Mouse (Mus musculus): Measurements from ENCODE around the gene Vti1a. TPM values are rescaled to one million over a fixed set of nuclear protein-coding genes. Genes with fewer than 3 reads are reported as not detected.

Vti1a gene
- polyA plus RNA-seq, 1 experiment from 2014 or later, result 31.8 TPM

- WGBS, result 83% methylated on average over 2 of the region's 2 CpGs
- no peak overlapping the region for H3K4me2 ChIP-seq (replicated peaks)
- H3K9me3 ChIP-seq, result no peaks in the 10 kb centered on the region
- no peaks in the 10 kb centered on the region for H3K4me1 ChIP-seq
- no peak overlapping the region for H3K9ac ChIP-seq
- peaks cover 23% of the 10 kb centered on the region for H3K36me3 ChIP-seq
- H3K27ac ChIP-seq, result no peak overlapping the region
- H3K27me3 ChIP-seq, result no peaks in the 10 kb centered on the region
- ATAC-seq (ENCODE audit: insufficient number of reproducible peaks, insufficient read depth, low FRiP score, low TSS enrichment), result no peak
- H3K4me3 ChIP-seq, result no peak overlapping the region
Measured at GRCm38 (mm10) chr19:55292210-55292850, 23.8 kb upstream of the Vti1a start.

- peaks cover 31% of the 10 kb centered on the region for H3K36me3 ChIP-seq
- WGBS, result 28% methylated on average over 4 of the region's 4 CpGs
Measured at GRCm38 (mm10) chr19:55293175-55293574, 22.9 kb upstream of the Vti1a start.

GRCm38 (mm10) chr19:55295075-55295474 is 21.0 kb upstream of the Vti1a start:
- Histone ChIP-seq H3K27ac (no peak overlapping the region), H3K4me2 (replicated peaks) (no peak overlapping the region), H3K4me3 (no peak overlapping the region), H3K27me3 (no peaks in the 10 kb centered on the region), H3K9ac (no peak overlapping the region), H3K36me3 (peaks cover 34% of the 10 kb centered on the region), H3K4me1 (no peaks in the 10 kb centered on the region), H3K9me3 (no peaks in the 10 kb centered on the region)
- ATAC-seq (ENCODE audit: insufficient number of reproducible peaks, insufficient read depth, low FRiP score, low TSS enrichment), result no peak
- WGBS, result 93% methylated on average over 9 of the region's 9 CpGs

More at GRCm38 (mm10) chr19:55293175-55293574, 22.9 kb upstream of the Vti1a start:
- Histone ChIP-seq H3K9me3 (no peaks in the 10 kb centered on the region), H3K27me3 (no peaks in the 10 kb centered on the region), H3K27ac (no peak overlapping the region), H3K9ac (no peak overlapping the region), H3K4me2 (replicated peaks) (no peak overlapping the region), H3K4me3 (no peak overlapping the region), H3K4me1 (no peaks in the 10 kb centered on the region)
- no peak for ATAC-seq (ENCODE audit: insufficient number of reproducible peaks, insufficient read depth, low FRiP score, low TSS enrichment)

GRCm38 (mm10) chr19:55295556-55295955 is 20.5 kb upstream of the Vti1a start:
- Histone ChIP-seq H3K27ac (no peak overlapping the region), H3K4me2 (replicated peaks) (no peak overlapping the region), H3K4me3 (no peak overlapping the region), H3K4me1 (no peaks in the 10 kb centered on the region), H3K27me3 (no peaks in the 10 kb centered on the region), H3K36me3 (peaks cover 34% of the 10 kb centered on the region), H3K9ac (no peak overlapping the region), H3K9me3 (no peaks in the 10 kb centered on the region)
- ATAC-seq (ENCODE audit: insufficient number of reproducible peaks, insufficient read depth, low FRiP score, low TSS enrichment), result no peak
- WGBS, result 88% methylated on average over 3 of the region's 3 CpGs

- no peaks in the 10 kb centered on the region for H3K9me3 ChIP-seq
- ATAC-seq (ENCODE audit: insufficient number of reproducible peaks, insufficient read depth, low FRiP score, low TSS enrichment), result no peak
- 92% methylated on average over 2 of the region's 2 CpGs for WGBS
- H3K27me3 ChIP-seq, result no peaks in the 10 kb centered on the region
- H3K4me1 ChIP-seq, result no peaks in the 10 kb centered on the region
- H3K9ac ChIP-seq, result no peak overlapping the region
- H3K36me3 ChIP-seq, result peaks cover 40% of the 10 kb centered on the region
- H3K4me3 ChIP-seq, result no peak overlapping the region
- no peak overlapping the region for H3K4me2 ChIP-seq (replicated peaks)
- H3K27ac ChIP-seq, result no peak overlapping the region
Measured at GRCm38 (mm10) chr19:55296301-55296700, 19.8 kb upstream of the Vti1a start.

- ATAC-seq (ENCODE audit: insufficient number of reproducible peaks, insufficient read depth, low FRiP score, low TSS enrichment), result no peak
Measured at GRCm38 (mm10) chr19:55297489-55297888, 18.6 kb upstream of the Vti1a start.

GRCm38 (mm10) chr19:55297961-55298360 is 18.1 kb upstream of the Vti1a start:
- Histone ChIP-seq H3K4me1 (no peaks in the 10 kb centered on the region), H3K27ac (no peak overlapping the region), H3K9me3 (no peaks in the 10 kb centered on the region), H3K9ac (no peak overlapping the region), H3K27me3 (no peaks in the 10 kb centered on the region), H3K36me3 (peaks cover 54% of the 10 kb centered on the region), H3K4me3 (no peak overlapping the region), H3K4me2 (replicated peaks) (no peak overlapping the region)
- no peak for ATAC-seq (ENCODE audit: insufficient number of reproducible peaks, insufficient read depth, low FRiP score, low TSS enrichment)
- WGBS, result 87% methylated on average over 5 of the region's 5 CpGs

More at GRCm38 (mm10) chr19:55297489-55297888, 18.6 kb upstream of the Vti1a start:
- Histone ChIP-seq H3K27me3 (no peaks in the 10 kb centered on the region), H3K9me3 (no peaks in the 10 kb centered on the region), H3K27ac (no peak overlapping the region), H3K4me3 (no peak overlapping the region), H3K9ac (no peak overlapping the region), H3K36me3 (peaks cover 50% of the 10 kb centered on the region), H3K4me1 (no peaks in the 10 kb centered on the region), H3K4me2 (replicated peaks) (no peak overlapping the region)
- WGBS, result 86% methylated on average over 2 of the region's 2 CpGs

- WGBS, result 100% methylated on average over 1 of the region's 1 CpGs
- no peak overlapping the region for H3K4me3 ChIP-seq
- H3K27me3 ChIP-seq, result no peaks in the 10 kb centered on the region
- no peak overlapping the region for H3K27ac ChIP-seq
- H3K4me1 ChIP-seq, result no peaks in the 10 kb centered on the region
- no peak for ATAC-seq (ENCODE audit: insufficient number of reproducible peaks, insufficient read depth, low FRiP score, low TSS enrichment)
- no peak overlapping the region for H3K9ac ChIP-seq
- no peak overlapping the region for H3K4me2 ChIP-seq (replicated peaks)
- peaks cover 64% of the 10 kb centered on the region for H3K36me3 ChIP-seq
- H3K9me3 ChIP-seq, result no peaks in the 10 kb centered on the region
Measured at GRCm38 (mm10) chr19:55299378-55299777, 16.7 kb upstream of the Vti1a start.

- Histone ChIP-seq H3K36me3 (peaks cover 56% of the 10 kb centered on the region), H3K27ac (no peak overlapping the region), H3K9ac (no peak overlapping the region), H3K4me2 (replicated peaks) (no peak overlapping the region), H3K9me3 (no peaks in the 10 kb centered on the region), H3K4me3 (no peak overlapping the region), H3K27me3 (no peaks in the 10 kb centered on the region), H3K4me1 (no peaks in the 10 kb centered on the region)
- WGBS, result 93% methylated on average over 3 of the region's 3 CpGs
- ATAC-seq (ENCODE audit: insufficient number of reproducible peaks, insufficient read depth, low FRiP score, low TSS enrichment), result no peak
Measured at GRCm38 (mm10) chr19:55300525-55300924, 15.6 kb upstream of the Vti1a start.

- no peak for ATAC-seq (ENCODE audit: insufficient number of reproducible peaks, insufficient read depth, low FRiP score, low TSS enrichment)
- Histone ChIP-seq H3K4me3 (no peak overlapping the region), H3K27ac (no peak overlapping the region), H3K4me1 (no peaks in the 10 kb centered on the region), H3K4me2 (replicated peaks) (no peak overlapping the region), H3K27me3 (no peaks in the 10 kb centered on the region), H3K9me3 (no peaks in the 10 kb centered on the region), H3K9ac (no peak overlapping the region), H3K36me3 (peaks cover 59% of the 10 kb centered on the region)
Measured at GRCm38 (mm10) chr19:55305024-55305423, 11.1 kb upstream of the Vti1a start.

- Histone ChIP-seq H3K36me3 (peaks cover 42% of the 10 kb centered on the region), H3K9me3 (no peaks in the 10 kb centered on the region), H3K4me2 (replicated peaks) (no peak overlapping the region), H3K4me3 (no peak overlapping the region), H3K4me1 (peaks cover 16% of the 10 kb centered on the region), H3K9ac (no peak overlapping the region), H3K27me3 (no peaks in the 10 kb centered on the region), H3K27ac (no peak overlapping the region)
- no peak for ATAC-seq (ENCODE audit: insufficient number of reproducible peaks, insufficient read depth, low FRiP score, low TSS enrichment)
- 91% methylated on average over 8 of the region's 8 CpGs for WGBS
Measured at GRCm38 (mm10) chr19:55311874-55312273, 4.2 kb upstream of the Vti1a start.

GRCm38 (mm10) chr19:55313649-55314048 is 2.4 kb upstream of the Vti1a start:
- H3K36me3 ChIP-seq, result peaks cover 32% of the 10 kb centered on the region
- peaks cover 19% of the 10 kb centered on the region for H3K4me1 ChIP-seq
- no peak overlapping the region for H3K4me2 ChIP-seq (replicated peaks)
- no peak overlapping the region for H3K4me3 ChIP-seq
- no peak for ATAC-seq (ENCODE audit: insufficient number of reproducible peaks, insufficient read depth, low FRiP score, low TSS enrichment)
- H3K9ac ChIP-seq, result no peak overlapping the region
- 95% methylated on average over 2 of the region's 2 CpGs for WGBS
- H3K27me3 ChIP-seq, result no peaks in the 10 kb centered on the region
- no peaks in the 10 kb centered on the region for H3K9me3 ChIP-seq
- no peak overlapping the region for H3K27ac ChIP-seq

Data from embryonic facial prominence, embryonic 12.5 days (tissue).